Mouse (Mus musculus) brain, embryonic 14.5 days (tissue): ENCODE measurements at regions not wholly inside any gene's neighbourhood (a gene's known extent, or its start where the extent isn't known, plus 50 kb on each side); places are given as distances from the start of the nearest gene placed in this dataset.

Experiments
- DNase-seq: peaks from one replicate; pipeline ENCODE4 v3.0.0-alpha.2; 2011; ENCODE audit warnings: low read depth
- CTCF ChIP-seq: fragments of 200-500 bp; IDR thresholded peaks from 2 replicates; pipeline ENCODE4 v1.5.1; 2012; ENCODE audit warnings: inconsistent platforms, mild to moderate bottlenecking, moderate library complexity, borderline replicate concordance; ENCODE audit not compliant: insufficient read depth, insufficient read length; ENCODE audit errors: extremely low read depth
- POLR2A ChIP-seq: fragments of 200-500 bp; IDR thresholded peaks from 2 replicates; pipeline ENCODE4 v1.6.1; 2012; ENCODE audit warnings: mild to moderate bottlenecking, inconsistent platforms, borderline replicate concordance; ENCODE audit not compliant: poor library complexity, insufficient read depth, insufficient read length, severe bottlenecking; ENCODE audit errors: extremely low read depth

DNA sequence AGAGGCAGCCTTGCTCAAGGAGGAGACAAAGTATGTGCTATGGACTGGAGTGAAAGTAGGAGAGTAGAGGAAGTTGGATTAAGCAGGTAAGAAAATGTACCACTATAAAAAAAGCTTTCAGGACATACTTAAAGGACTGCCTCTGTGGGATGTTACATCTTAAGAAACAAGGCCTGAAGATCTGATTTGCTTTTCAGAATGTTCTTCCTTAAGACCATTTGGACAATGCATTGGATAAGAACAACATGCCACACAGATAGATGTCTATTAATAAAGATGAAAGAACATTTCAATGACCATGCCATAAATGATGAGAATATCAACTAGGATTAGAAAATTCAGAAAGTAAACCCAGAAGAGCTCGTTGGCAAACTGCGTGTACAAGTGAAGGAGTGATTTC lies 276.6 kb upstream of the Ubash3b start:
- TF ChIP-seq CTCF (no peak), POLR2A (no peak)

DNA sequence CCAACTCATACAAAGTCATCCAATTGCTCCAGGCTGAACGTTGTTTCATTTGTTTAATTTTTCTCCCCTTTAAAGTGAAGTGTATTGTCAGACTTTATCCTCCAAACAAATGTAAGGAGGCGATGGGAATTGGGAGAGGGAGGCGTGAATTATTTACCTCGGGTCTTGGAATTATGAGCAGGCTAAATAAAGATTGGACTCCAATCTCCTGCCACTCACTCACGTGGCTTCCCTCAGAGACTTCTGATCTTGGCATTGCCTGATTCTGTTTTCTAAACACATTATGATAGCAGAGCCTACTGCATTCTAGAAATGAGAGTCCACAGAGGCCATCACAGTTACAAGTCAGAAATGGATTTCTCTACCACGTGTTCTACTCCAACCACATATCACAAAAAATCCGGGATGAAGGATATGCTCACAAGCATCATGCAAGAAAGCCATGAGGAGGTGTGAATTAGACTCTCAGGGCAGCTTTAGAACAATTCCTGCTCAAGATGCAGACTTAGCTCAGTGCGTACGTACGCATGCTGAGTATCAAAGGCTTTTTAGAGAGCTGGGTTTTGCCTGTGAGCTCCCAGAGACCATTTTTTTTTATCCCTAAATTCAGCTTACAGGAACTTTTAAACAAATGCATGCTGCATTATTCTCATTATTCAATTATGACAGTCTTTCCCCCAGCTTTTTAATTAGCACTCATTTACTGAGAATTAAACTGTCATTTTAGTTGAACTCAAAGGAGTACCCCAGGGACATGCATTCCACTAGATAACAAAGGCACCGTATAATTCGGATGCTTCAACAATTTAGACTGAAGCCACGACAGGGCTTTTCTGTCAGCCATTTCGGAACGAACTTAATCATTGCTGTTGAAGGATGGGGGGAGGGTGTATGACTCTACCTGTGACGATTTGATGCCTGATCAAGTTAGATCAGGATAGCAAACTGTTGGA lies 269.2 kb upstream of the Ubash3b start:
- TF ChIP-seq POLR2A (no peak), CTCF (no peak)
- DNase-seq = peak; percentile 70

More for the DNA sequence above, 276.6 kb upstream of the Ubash3b start:
- peak; percentile 64 for DNase-seq

DNA sequence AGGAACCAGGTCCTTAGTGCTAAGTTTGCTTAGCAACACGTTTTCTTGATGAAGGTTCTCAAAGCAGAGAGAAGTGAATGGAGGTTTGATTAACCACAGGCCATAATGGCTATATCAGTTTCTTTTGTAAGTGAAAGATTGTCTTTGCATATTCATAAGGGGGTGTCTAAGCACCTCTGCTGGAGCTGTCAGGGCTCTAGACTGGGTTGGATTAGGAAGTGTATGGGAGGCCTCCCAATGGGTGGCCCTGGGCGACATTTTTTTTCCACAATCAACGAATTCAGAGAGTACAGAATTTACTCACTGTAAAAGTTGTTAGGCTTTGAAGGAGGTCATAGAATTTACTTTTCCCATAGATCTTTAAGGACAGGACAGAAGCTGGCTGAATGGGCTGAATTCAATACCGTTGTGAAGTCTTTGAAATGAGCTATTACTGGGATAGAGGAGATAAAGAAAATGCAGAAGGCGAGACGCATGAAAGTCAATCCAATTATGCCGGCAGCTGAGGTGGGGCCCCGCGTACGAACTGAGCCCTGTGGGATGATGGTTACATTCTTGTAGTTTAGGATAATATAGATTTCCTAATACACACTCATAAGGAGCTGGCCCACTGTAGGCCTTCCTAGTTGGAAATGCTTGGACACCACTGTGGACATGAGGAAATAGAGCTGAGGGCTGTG lies 268.4 kb upstream of the Ubash3b start:
- DNase-seq = peak; percentile 93
- TF ChIP-seq CTCF (no peak), POLR2A (no peak)

DNA sequence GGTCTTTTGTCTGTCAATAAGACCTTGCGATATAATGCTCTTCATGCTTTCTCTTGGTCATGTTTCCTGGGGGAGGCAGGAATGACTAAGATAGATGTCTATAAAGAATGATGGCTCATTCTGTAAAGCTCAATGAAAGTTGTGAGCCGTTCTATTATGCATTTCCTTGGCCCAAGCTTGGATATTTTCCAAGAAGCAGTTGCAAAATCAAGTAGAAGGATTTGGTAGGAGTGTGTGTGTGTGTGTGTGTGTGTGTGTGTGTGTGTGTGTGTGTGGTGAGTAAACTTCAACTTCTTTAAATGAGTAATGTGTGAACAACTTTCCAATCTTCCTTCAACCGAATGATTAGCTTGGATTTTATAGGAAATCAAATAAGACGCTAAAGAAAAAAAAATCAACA lies 267.7 kb upstream of the Ubash3b start:
- DNase-seq = peak; percentile 76
- no peak for TF ChIP-seq POLR2A
- TF ChIP-seq CTCF = no peak

DNA sequence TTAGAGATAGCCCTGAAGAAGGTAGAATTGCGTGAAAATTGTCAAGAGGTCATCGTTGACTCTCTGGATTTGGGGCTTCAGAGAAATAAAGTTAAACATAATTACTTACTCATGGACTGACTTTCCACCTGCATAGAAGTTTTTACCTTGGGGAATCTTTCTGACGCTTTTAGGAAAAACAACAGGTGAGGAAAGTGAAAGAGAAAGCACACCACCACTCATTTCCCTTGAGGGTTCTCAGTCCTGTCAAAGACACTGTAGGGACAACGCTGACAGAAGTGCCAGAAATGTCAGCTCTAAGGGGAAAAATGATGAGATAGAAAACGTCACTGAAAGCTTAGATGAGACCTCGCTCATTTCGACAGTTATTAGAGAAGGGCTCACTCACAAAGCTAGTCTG lies 265.2 kb upstream of the Ubash3b start:
- no peak for TF ChIP-seq CTCF
- TF ChIP-seq POLR2A = no peak
- no peak for DNase-seq

DNA sequence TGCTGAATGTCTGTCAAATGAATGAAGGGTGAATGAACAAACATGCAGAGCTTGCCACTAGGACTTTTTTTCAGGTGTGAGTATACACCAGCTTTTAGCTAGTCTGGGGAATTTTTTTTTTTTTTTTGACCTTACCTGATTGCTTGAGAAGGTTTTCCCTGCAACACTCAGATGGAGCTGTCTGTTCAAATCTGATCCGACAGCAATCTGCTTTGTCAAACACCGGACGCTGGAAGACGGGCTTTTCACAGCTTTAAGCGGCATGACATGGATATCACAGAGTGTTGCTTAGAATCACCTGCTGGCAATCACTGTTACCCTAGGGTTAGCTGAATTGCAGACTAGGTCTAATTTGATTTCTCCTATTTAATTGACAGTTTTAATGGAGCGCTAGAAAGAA lies 263.7 kb upstream of the Ubash3b start:
- TF ChIP-seq POLR2A (no peak), CTCF (no peak)
- DNase-seq = peak; percentile 60

DNA sequence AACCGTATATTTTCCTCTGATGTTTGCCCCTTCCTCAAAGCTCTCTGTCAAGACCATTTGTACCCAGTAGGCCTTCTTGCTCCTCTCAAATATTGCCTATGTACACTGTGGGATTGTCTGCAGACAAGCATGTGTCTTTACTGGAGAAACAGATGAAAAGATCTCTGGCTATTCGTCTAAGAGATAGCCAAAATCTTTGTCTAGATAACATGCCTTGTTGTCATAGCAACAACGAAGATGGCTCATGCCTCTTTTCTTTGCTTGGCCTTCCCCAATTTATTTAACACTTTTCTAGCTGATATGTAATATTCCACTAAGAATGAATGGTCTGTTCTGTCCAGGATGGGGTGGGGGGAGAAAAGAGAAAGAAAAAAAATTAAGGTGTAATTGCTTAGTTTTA lies 252.3 kb upstream of the Ubash3b start:
- DNase-seq = peak; percentile 43
- TF ChIP-seq CTCF (no peak), POLR2A (no peak)

DNA sequence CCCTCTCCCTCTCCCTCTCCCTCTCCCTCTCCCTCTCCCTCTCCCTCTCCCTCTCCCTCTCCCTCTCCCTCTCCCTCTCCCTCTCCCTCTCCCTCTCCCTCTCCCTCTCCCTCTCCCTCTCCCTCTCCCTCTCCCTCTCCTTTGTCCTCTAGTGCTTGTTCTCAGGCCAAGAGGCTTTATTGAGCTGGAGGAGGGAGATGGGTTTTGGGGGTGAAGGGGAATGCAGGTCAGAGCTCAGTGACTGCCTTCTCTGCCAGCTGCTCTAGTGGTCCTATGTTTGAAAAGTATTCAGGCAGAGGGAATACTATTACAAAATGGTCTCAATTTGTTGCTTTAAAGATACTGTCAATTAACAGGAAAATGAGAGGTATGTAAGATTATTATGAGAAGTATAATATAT lies 251.6 kb upstream of the Ubash3b start:
- peak; percentile 72 for DNase-seq

DNA sequence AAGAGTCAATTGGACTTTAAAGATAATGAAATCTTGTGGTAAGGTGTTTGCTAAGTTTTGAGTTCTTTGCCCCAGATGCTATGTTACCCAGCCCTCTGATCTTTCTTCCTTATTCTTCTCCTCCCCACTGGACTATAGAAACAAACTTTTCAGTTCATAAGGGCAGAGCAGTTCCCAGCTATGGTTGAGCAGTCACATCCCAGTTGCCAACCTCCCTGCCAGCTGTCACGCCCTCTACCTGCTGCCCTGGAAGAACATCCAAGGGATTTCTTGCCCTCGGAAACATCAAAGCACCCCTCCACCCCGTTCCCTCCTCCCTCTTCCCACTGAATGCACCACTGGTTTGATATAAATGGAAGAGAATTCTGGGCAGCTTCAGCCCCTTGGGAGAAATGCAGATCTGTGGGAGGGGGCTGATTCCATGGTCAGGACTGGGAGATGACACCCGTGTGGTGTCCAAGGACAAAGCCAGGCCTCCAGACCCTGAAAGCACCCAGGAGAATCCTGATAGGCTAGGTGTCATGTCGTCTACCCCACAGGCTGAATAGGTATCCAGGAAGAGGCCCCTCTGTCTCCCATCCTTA lies 250.8 kb upstream of the Ubash3b start:
- peak; percentile 34 for DNase-seq
- TF ChIP-seq POLR2A = no peak
- TF ChIP-seq CTCF = no peak

DNA sequence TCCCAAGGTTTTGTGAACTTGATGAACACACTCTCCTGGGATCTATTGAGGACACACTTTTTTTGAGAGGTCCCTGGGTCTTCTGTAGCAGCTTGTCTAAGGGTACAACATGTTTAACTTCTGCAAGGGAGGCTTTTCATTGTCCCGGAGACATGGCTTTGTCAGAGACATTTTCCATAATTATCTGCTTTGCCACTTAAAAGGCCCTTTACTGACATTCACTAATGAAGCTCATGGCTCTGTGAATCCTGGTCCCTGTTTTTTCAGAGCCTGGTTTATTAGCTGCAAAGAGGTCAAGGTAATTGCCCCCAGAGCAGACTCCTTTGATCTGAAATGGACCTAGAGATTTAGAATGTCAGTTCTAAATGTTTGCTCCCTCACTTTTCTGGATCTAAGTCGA lies 246.8 kb upstream of the Ubash3b start:
- TF ChIP-seq POLR2A (no peak), CTCF (no peak)
- DNase-seq = no peak

DNA sequence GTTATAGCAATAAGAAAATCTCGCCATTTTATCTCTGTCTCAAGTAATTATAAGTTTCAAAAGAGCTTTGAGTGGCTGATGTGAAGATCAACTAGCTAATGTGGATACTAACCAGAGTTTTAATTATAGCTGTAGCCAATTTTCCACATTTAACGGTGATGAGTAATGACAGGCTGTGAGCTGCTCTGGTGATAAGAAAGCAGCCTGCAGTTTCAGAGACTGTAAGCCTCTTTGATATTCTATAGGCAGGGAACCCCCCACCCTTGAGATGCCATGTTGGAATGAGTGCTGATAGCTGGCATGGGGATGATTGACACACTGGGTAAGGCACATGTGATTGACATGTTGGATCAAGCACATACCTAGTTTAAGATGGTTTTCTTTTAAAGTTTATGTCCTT lies 245.6 kb upstream of the Ubash3b start:
- no peak for TF ChIP-seq CTCF
- no peak for TF ChIP-seq POLR2A
- peak; percentile 49 for DNase-seq
